Mouse (Mus musculus): ENCODE measurements around the gene Agtrap. TPM values are rescaled to one million over a fixed set of nuclear protein-coding genes. Genes with fewer than 3 reads are reported as not detected.

Agtrap gene
- total RNA-seq, 2 experiments from 2014 or later, result 6.3 to 7.6 TPM

GRCm38 (mm10) chr4:148079212-148079611, 8.6 kb downstream of the Agtrap start:
- DNase-seq (ENCODE audit: low spot score in 2 of 2), result no peak

DNA sequence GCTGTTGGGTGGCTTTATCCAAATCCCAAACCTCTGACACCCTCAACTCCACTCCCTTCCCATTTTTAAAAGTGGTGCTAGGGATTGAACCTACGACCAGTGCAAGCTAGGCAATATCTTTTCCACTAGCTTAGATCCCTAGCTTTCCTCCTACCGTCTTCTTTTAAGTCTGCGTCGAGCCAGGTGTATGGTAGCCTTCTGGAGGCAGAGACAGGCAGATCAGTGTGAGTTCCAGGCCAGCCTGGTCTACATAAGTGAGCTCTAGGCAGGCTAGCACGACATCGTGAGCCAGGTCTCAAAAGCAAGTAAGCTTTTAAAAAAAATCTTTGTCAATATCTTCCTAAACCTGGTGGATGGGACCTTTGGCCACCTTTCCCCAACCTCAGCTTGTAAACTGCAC, 11.9 kb downstream of the Agtrap start:
- no peak for DNase-seq (ENCODE audit: low spot score in 2 of 2)

DNA sequence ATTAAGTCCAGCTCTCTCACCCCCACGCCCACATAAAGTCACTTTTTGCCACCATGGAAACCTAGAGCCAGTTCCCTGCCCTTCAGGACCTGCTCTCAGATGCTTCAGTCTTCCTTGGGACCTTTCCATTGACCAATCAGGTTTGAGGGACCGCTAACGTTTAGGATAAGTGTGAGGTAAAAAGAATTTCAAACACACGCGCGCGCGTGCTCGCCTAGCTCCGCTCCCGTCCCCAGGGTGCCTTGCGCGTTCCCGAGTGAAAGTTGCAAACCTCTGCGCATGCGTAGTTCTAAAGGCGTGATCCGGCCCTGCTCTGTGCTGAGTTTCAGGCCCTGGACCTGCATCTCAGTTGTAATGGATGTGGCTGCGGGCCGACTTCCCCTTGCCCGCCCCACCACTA, 12.6 kb downstream of the Agtrap start:
- peak; percentile 52 to 81 for DNase-seq (ENCODE audit: low spot score in 2 of 2)

DNA sequence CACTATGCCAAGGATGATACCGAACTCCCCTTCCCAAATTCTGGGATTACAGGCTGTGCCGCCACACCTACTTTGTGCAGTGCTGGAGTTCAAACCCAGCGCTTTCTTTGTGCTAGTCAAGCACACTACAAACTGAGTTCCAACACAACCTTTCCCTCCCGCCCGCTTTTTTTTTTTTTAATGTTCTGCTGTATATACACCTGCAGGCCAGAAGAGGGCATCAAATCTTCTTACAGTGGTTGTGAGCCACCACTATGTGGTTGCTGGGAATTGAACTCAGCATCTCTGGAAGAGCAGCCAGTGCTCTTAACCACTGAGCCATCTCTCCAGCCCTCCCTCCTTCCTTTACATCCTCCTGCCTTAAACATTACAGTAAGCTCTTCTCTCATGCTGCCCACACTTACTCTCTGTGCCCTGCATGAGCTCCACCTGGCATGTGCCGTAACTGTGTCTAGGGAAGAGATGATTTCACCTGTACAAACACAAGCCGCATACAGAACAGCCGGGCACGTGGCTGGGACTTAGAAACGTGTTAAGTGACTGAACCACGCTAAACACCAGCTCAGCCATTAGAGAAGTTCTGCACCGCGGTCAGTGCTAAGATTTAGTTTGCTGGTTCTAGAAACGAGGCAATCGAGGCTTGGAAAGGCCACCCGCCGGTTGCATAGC, 13.2 kb downstream of the Agtrap start:
- DNase-seq (ENCODE audit: low spot score in 2 of 2), result no peak

GRCm38 (mm10) chr4:148071508-148071907, 16.3 kb downstream of the Agtrap start:
- DNase-seq (ENCODE audit: low spot score in 2 of 2), result no peak

DNA sequence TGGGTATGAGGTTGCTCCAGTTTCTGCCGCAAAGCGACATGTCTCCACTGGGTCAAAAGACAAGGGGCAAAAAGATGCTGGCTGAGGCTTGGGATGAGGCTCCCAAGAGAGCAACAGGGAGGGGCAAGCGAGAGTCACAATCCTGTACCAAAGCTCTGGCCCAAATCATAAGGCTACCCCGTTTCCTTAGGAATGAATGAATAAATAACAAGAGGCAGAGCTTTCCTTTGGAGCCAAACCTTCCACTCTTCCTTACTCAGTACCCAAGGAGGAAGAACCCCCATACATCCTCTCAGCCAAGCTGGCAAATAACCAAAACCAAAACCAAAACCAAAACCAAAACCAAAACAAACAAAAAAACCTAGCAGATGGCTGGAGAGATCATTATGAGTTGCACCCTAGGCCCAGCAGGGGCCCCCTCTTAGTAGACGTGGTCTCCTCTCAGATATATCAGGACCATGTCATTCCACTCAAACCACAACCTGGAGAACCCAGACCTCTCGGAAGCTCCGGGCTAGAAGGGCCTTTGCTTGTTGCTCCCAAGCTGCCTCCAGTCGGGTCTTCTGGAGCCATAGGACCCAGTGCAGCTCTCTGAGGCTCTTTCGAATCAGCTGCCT, 18.1 kb downstream of the Agtrap start:
- DNase-seq (ENCODE audit: low spot score in 2 of 2), result no peak

DNA sequence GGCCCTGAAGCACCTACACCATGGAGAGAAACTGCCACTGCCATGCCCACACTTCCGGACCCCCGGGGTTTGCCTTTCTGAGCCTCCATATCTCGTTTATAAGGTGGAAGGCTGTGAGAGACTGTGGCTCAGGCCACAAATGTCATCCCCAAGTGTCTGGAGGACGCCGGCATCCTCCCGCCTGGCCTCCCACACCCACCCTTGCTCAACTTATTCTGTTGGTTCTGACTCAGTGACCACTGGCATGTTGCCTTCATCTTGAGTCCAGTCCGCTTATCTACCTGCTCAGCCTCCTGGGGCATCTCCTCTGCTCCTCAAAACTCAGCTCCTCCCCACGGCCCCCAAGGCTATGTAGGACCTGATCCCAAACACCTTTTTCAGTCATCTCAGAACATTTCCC, 20.5 kb downstream of the Agtrap start:
- no peak for DNase-seq (ENCODE audit: low spot score in 2 of 2)

GRCm38 (mm10) chr4:148066401-148066744, 21.5 kb downstream of the Agtrap start:
- no peak for DNase-seq (ENCODE audit: low spot score in 2 of 2)

DNA sequence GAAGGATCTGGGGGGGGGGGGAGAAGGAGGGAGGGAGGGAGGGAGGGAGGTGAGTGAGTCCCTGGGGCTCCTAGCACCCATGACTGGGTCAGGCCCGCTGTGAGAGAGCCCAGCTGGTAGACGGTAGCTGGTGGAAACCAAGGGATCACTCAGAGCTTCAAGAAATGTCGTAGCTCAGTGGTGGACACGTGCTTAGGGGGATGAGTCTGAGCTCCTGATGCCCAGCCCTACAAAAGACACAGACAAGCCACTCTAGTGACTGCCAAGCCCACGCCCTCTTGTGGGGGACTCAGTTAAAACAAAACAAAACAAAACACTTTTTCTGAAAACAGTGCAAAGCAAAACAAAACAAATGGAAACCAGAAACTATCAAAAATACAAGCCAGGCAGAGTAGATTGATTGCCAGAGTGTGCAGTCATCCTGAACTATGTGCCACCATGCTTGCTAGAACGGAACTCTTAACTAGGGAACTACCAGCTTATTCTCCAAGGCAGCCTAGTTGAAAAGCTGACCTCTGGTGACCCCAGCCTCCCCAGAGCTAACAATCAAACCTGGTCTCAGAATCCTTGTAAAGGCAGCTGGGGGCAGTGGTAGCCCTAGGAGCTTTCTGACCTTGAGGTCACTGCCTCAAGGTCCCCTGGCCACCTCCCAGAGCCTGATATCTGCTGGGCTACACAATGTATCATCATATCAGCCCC, 22.0 kb downstream of the Agtrap start:
- no peak for DNase-seq (ENCODE audit: low spot score in 2 of 2)

DNA sequence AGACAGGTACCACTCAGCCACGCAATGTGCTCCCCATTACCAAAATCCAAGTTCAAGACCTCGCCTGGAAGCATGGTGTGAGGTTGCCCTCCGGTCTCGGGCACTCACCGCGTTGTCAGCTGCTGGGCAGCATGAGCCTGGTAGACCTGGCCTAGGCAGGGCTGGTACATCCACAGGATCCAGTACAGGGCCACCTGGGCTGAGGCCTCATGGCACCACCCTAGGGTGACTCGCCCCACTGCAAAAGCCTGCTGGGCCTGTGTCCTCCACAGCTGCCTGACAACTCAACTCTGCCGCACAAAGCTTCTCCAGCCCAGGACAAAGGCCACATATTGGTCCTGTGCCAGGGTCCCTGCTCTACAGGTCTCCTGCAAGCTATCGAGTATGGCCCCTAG, 26.7 kb downstream of the Agtrap start:
- DNase-seq (ENCODE audit: low spot score in 2 of 2), result no peak

- no peak for DNase-seq (ENCODE audit: low spot score in 2 of 2)
These were observed 27.4 kb downstream of the Agtrap start for GRCm38 (mm10) chr4:148060120-148061085.

DNA sequence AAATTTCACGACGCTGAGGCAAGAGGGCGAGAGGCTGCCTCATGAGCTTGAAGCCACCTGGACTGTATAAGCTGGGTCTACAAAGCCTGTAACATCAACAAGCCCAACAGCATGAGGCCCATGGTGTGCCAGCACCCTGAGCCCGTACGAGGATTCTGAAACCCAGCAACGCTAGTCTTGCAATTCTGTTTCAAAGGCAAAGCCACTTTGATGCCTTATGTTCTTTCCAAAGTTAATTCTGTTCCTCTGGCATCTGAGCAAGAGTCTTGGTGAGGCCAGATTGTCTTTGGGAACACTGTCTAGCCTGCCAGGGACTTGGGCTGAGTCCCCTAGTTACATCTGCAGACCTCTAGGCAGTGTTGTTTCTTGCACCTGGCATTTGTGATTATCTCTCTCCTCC, 28.8 kb downstream of the Agtrap start:
- peak; percentile 49 to 75 for DNase-seq (ENCODE audit: low spot score in 2 of 2)

DNA sequence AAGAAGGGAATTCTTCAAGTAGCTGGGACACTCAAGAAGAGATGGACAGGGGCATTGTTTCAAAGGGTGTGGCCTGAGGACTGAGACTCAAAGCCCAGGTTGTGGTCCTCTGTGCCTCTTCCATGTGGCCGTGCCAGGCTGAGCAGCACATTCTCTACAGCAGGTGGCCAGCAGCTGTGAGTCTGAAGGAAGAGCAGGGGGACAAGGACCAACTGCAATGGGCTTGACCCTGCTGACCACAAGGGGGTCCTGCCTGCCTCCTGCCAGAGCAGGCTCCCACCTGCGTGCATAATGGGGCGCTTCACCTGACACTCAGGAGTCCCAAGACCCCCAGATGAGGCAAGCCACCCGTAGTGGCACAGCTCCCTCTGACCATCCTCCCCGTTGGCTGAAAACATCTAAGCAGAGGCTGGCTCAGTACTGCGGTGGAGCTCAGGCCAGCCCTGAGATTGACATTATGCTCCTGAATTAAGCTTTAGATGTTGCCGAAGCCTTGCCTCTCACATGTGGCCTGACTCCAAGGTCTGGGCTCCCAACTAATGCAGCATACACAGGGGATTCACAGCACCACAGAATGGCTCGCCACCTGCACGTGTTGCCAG, 29.5 kb downstream of the Agtrap start:
- DNase-seq (ENCODE audit: low spot score in 2 of 2), result no peak

DNA sequence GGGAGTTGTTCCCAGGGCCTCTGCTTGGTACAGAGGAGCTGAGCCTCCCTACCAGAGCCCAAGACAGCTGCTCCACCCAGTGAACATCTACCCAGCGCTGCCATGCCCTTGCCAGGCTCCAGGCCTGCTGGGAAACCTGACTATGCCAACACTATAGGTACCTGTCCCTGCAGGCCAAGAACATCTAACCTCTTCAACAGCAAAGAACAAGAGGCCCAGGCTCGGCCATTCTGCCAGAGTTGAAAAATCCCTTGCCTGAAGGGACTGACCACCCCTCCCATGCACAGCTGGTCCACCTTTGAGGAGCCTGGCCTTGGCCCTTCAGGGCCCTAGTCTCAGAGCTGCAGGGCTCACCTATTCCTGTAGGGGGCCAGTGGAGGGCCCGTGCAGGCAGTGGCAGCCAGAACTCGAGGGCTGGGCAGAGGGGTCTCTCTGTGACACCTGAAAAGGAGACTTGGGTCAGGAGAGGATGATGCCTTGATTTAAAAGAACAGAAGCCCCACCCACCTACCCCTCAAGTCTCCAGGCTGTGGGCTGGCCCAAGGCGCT, 30.1 kb downstream of the Agtrap start:
- no peak for DNase-seq (ENCODE audit: low spot score in 2 of 2)

GRCm38 (mm10) chr4:148056801-148057200, 31.0 kb downstream of the Agtrap start:
- DNase-seq (ENCODE audit: low spot score in 2 of 2), result no peak

DNA sequence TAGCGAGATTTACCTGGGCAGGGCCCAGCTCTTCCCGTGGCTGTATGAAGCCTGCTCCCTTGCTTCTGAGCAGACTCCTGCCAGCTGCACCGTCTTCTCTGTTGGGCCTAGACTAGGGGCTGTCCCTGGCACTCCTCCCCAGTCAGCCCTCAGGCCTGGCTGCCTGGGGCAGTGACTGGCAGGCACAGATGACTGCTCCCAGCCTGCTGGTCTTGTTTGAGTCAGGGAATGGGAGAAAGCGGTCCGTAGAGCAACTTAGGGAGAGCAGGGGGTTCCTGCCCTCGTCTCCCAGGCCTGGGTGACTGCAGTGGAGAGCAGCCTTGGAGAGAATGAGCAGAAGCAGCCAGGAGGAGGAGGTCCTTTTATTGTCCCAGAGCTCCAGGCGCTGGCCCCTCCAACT, 31.6 kb downstream of the Agtrap start:
- DNase-seq (ENCODE audit: low spot score in 2 of 2), result no peak

DNA sequence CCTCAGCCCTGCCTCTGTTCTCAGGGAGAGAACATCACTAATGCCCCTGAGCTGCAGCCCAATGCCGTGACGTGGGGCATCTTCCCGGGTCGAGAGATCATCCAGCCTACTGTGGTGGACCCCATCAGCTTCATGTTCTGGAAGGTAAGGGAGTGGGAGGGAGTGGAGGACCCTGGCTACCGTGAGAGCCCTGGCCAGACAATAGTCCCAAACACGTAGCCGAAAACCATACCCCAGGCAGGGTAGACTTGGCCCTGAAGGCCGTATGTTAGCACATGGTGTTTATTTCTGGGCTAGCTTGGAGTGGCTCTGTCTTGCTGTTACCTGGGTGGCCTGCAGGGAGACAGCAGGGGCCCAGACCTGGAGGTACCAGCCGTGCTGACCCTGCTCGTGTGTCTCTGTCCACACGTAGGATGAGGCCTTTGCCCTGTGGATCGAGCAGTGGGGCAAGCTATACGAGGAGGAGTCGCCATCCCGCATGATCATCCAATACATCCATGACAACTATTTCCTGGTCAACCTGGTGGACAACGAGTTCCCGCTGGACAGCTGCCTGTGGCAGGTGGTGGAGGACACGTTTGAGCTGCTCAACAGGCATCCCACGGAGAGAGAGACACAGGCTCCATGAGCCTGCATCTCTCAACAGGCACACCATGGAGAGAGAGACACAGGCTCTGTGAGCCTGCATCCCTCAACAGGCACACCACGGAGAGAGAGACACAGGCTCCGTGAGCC, 32.7 kb downstream of the Agtrap start:
- no peak for DNase-seq (ENCODE audit: low spot score in 2 of 2)

- DNase-seq (ENCODE audit: low spot score in 2 of 2), result peak; percentile 81 to 87
These were observed 34.4 kb downstream of the Agtrap start for GRCm38 (mm10) chr4:148053417-148053920.

- DNase-seq (ENCODE audit: low spot score in 2 of 2), result no peak
These were observed 34.9 kb downstream of the Agtrap start for GRCm38 (mm10) chr4:148052976-148053375.

GRCm38 (mm10) chr4:148051886-148052285, 35.9 kb downstream of the Agtrap start:
- no peak for DNase-seq (ENCODE audit: low spot score in 2 of 2)

Data from layer of hippocampus, adult 18-20 months (tissue).